Mouse (Mus musculus): ENCODE results near the gene Elmsan1. TPM values are rescaled to one million over a fixed set of nuclear protein-coding genes. Genes with fewer than 3 reads are reported as not detected.

Gene Elmsan1
- polyA plus RNA-seq, 1 experiment from 2014 or later = 9.6 TPM

GRCm38 (mm10) chr12:84170610-84171009 lies 48.1 kb downstream of the Elmsan1 start:
- H3K9ac ChIP-seq (ENCODE audit: low read length) = no peak overlapping the region
- WGBS = 93% methylated on average over 10 of the region's 10 CpGs
- H3K27me3 ChIP-seq (ENCODE audit: control insufficient read depth, insufficient read depth, low read length) = no peaks in the 10 kb centered on the region
- peaks cover 4% of the 10 kb centered on the region; the same call in 1 of the 2 replicates for H3K36me3 ChIP-seq (ENCODE audit: control insufficient read depth, insufficient read depth, low read length)
- H3K4me2 ChIP-seq (ENCODE audit: low read depth, low read length, severe bottlenecking) = no peak overlapping the region
- H3K4me1 ChIP-seq (replicated peaks; ENCODE audit: control insufficient read depth, insufficient read depth, low read length) = no peaks in the 10 kb centered on the region; the same call in 1 of the 2 replicates
- DNase-seq (ENCODE audit: low spot score) (no peak), ATAC-seq (replicated peaks; ENCODE audit: low FRiP score) (no peak)
- no peak overlapping the region for H3K4me3 ChIP-seq (ENCODE audit: low read depth, low read length)
- no peaks in the 10 kb centered on the region for H3K9me3 ChIP-seq (ENCODE audit: control insufficient read depth, low read length)
- no peak overlapping the region for H3K27ac ChIP-seq (ENCODE audit: low read depth, low read length)

GRCm38 (mm10) chr12:84165631-84166373 lies 52.9 kb downstream of the Elmsan1 start:
- no peak for DNase-seq (ENCODE audit: low spot score)
- no peak overlapping the region for H3K9ac ChIP-seq (ENCODE audit: low read length)

DNA sequence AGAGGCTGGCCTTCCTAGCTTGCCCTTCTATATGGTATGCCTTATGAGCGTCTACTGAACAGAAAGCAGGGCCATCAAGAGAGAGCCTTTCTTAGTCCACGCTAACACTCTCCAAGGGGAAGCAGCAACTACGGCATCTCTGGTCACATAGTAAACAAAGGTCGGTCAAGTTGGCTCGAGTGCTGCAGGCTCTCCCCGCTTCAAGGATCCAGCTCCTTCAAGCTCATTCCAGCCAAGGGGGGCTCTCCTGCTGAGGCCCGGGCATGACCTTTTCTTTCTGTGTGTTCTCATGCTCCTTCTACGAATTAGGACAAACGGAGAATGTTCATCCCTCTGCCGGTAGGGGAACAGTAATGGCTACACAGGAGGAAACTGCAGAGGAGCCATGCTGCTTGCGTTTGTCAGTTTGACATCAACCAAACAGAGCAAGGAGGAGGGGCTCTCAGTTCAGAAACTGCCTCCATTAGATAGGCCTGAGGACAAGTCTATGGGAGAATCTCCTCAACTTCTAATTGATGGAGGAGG lies 55.0 kb downstream of the Elmsan1 start:
- H3K36me3 ChIP-seq (ENCODE audit: control insufficient read depth, insufficient read depth, low read length) = no peaks in the 10 kb centered on the region; the same call in 1 of the 2 replicates

More at GRCm38 (mm10) chr12:84165631-84166373, 52.9 kb downstream of the Elmsan1 start:
- 73% methylated on average over 8 of the region's 8 CpGs for WGBS
- ATAC-seq (replicated peaks; ENCODE audit: low FRiP score) = no peak
- no peaks in the 10 kb centered on the region for H3K4me1 ChIP-seq (replicated peaks; ENCODE audit: control insufficient read depth, insufficient read depth, low read length)
- no peaks in the 10 kb centered on the region for H3K9me3 ChIP-seq (ENCODE audit: control insufficient read depth, low read length)
- no peaks in the 10 kb centered on the region for H3K27me3 ChIP-seq (ENCODE audit: control insufficient read depth, insufficient read depth, low read length)
- H3K36me3 ChIP-seq (ENCODE audit: control insufficient read depth, insufficient read depth, low read length) = no peaks in the 10 kb centered on the region; the same call in 1 of the 2 replicates
- no peak overlapping the region for H3K4me3 ChIP-seq (ENCODE audit: low read depth, low read length)
- H3K4me2 ChIP-seq (ENCODE audit: low read depth, low read length, severe bottlenecking) = no peak overlapping the region
- no peak overlapping the region for H3K27ac ChIP-seq (ENCODE audit: low read depth, low read length)

DNA sequence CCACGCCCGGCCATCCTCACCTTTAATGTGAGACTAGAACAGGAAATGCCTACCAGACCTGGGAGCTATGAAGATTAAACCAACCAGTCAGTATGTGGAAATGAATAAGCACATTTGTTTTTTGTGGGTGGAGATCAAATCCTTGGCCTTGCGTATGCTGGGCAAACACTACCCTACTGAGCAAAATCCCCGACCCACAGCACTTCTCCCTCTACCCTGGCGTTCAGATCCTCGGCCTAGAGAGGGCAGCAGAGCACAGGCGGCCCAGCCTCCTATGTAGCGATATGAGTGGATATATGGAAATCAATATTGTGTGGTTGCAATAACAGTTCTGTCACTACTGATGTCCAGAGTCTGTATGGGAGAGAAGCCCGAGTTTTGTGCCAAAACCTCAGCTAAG lies 55.5 kb downstream of the Elmsan1 start:
- Histone ChIP-seq H3K36me3 (ENCODE audit: control insufficient read depth, insufficient read depth, low read length) (no peaks in the 10 kb centered on the region; the same call in 1 of the 2 replicates), H3K9me3 (ENCODE audit: control insufficient read depth, low read length) (no peaks in the 10 kb centered on the region), H3K4me3 (ENCODE audit: low read depth, low read length) (no peak overlapping the region), H3K4me1 (replicated peaks; ENCODE audit: control insufficient read depth, insufficient read depth, low read length) (no peaks in the 10 kb centered on the region), H3K4me2 (ENCODE audit: low read depth, low read length, severe bottlenecking) (no peak overlapping the region), H3K9ac (ENCODE audit: low read length) (no peak overlapping the region), H3K27ac (ENCODE audit: low read depth, low read length) (no peak overlapping the region), H3K27me3 (ENCODE audit: control insufficient read depth, insufficient read depth, low read length) (no peaks in the 10 kb centered on the region)
- WGBS = 92% methylated on average over 9 of the region's 9 CpGs
- DNase-seq (ENCODE audit: low spot score) = no peak
- no peak for ATAC-seq (replicated peaks; ENCODE audit: low FRiP score)

More for the DNA sequence above, 55.0 kb downstream of the Elmsan1 start:
- no peaks in the 10 kb centered on the region for H3K9me3 ChIP-seq (ENCODE audit: control insufficient read depth, low read length)
- DNase-seq (ENCODE audit: low spot score) (no peak), ATAC-seq (replicated peaks; ENCODE audit: low FRiP score) (no peak)
- H3K27ac ChIP-seq (ENCODE audit: low read depth, low read length) = no peak overlapping the region
- 91% methylated on average over 11 of the region's 11 CpGs for WGBS
- H3K4me1 ChIP-seq (replicated peaks; ENCODE audit: control insufficient read depth, insufficient read depth, low read length) = no peaks in the 10 kb centered on the region
- H3K27me3 ChIP-seq (ENCODE audit: control insufficient read depth, insufficient read depth, low read length) = no peaks in the 10 kb centered on the region
- H3K4me2 ChIP-seq (ENCODE audit: low read depth, low read length, severe bottlenecking) = no peak overlapping the region
- no peak overlapping the region for H3K9ac ChIP-seq (ENCODE audit: low read length)
- no peak overlapping the region for H3K4me3 ChIP-seq (ENCODE audit: low read depth, low read length)

DNA sequence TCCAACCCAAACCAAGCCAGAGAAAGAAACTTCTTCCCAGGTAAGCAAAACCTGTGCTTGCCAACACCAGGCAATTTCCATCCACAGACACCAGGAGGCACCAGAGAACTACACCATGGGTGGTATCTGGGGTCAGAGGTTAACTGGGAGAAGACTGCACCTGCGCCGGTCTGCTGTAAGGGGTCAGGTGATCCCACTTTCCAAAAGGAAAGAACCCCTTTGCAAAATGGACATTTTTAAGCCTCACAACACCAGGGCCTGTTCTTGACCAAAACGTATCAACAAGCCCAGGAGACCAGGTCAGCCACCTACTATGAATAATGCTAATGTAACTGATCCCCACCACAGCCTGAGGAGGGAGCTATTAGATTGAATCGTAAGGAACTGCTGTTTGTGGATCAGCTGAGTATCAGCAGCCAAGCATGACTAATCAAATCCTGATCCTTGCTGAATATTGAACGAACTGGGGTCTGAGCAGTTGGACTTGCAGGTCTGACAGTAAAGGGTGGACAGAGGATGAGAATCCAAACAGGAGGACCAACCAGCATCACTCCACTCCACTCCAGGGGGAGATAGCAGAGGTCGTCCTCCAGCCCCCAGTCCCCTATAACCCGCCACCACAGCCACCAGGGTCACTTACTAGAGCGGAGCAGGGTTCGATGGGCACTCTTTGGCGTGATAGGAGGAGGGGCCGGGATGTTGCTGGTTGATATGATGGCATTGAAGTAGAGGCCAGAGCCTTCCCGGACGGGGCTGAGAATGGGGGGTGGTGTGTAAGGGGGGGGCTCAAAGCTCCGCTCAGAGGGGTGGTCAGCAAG lies 56.9 kb downstream of the Elmsan1 start:
- 74% methylated on average over 14 of the region's 14 CpGs for whole genome bisulfite sequencing
- no peak for DNase-seq (ENCODE audit: low spot score)
- ATAC-seq (replicated peaks; ENCODE audit: low FRiP score) = no peak

DNA sequence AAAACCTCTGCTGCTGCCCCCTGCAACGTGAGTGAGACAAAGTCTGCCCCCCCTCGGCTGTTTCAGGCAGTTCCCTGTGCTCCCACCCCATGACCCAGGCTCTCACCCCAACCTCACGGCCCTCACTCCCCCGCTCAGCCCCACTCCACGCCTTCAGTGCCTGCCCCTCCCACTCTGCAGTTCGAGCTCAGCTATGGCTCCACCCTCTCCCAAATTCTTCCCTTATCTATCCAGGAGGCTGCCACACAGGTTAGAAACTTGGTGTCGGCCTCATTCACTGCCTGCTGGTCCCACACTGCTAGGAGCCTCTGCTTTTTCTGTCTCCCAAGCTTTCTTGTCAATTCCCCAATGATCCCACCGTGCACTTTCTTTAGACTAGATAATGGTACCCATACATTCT lies 57.6 kb downstream of the Elmsan1 start:
- 73% methylated on average over 8 of the region's 8 CpGs for WGBS
- DNase-seq (ENCODE audit: low spot score) (no peak), ATAC-seq (replicated peaks; ENCODE audit: low FRiP score) (no peak)
- H3K4me3 ChIP-seq (ENCODE audit: low read depth, low read length) = no peak overlapping the region
- no peaks in the 10 kb centered on the region for H3K27me3 ChIP-seq (ENCODE audit: control insufficient read depth, insufficient read depth, low read length)
- no peak overlapping the region for H3K27ac ChIP-seq (ENCODE audit: low read depth, low read length)
- no peak overlapping the region for H3K9ac ChIP-seq (ENCODE audit: low read length)
- H3K9me3 ChIP-seq (ENCODE audit: control insufficient read depth, low read length) = no peaks in the 10 kb centered on the region
- no peaks in the 10 kb centered on the region; the same call in 1 of the 2 replicates for H3K36me3 ChIP-seq (ENCODE audit: control insufficient read depth, insufficient read depth, low read length)
- H3K4me2 ChIP-seq (ENCODE audit: low read depth, low read length, severe bottlenecking) = no peak overlapping the region
- no peaks in the 10 kb centered on the region for H3K4me1 ChIP-seq (replicated peaks; ENCODE audit: control insufficient read depth, insufficient read depth, low read length)

More for the DNA sequence above, 56.9 kb downstream of the Elmsan1 start:
- Histone ChIP-seq H3K4me2 (ENCODE audit: low read depth, low read length, severe bottlenecking) (no peak overlapping the region), H3K9ac (ENCODE audit: low read length) (no peak overlapping the region), H3K27me3 (ENCODE audit: control insufficient read depth, insufficient read depth, low read length) (no peaks in the 10 kb centered on the region), H3K9me3 (ENCODE audit: control insufficient read depth, low read length) (no peaks in the 10 kb centered on the region), H3K4me3 (ENCODE audit: low read depth, low read length) (no peak overlapping the region), H3K27ac (ENCODE audit: low read depth, low read length) (no peak overlapping the region), H3K4me1 (replicated peaks; ENCODE audit: control insufficient read depth, insufficient read depth, low read length) (no peaks in the 10 kb centered on the region), H3K36me3 (ENCODE audit: control insufficient read depth, insufficient read depth, low read length) (no peaks in the 10 kb centered on the region; the same call in 1 of the 2 replicates)

DNA sequence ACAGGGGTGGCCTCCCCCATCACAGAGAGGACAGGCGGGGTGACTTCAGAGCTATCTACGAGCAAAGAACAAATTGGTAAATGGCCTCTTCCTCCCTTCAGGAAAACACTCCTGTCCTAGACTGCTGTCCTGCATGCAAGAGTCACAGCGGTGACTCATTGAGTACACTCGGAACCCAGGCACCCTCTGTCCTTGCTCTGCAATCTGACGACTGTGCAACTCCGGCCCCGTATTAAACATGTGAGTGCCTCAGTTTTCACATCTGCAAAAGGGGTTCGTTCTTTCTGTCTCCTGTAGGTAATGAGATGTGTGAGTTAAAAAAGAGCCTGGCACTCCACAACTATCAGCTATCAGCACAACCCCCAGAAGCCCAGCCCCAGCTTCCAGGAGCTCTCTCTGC lies 58.2 kb downstream of the Elmsan1 start:
- H3K27me3 ChIP-seq (ENCODE audit: control insufficient read depth, insufficient read depth, low read length) = no peaks in the 10 kb centered on the region
- ATAC-seq (replicated peaks; ENCODE audit: low FRiP score) (no peak), DNase-seq (ENCODE audit: low spot score) (no peak)
- no peak overlapping the region for H3K4me2 ChIP-seq (ENCODE audit: low read depth, low read length, severe bottlenecking)
- H3K27ac ChIP-seq (ENCODE audit: low read depth, low read length) = no peak overlapping the region
- no peaks in the 10 kb centered on the region for H3K9me3 ChIP-seq (ENCODE audit: control insufficient read depth, low read length)
- no peak overlapping the region for H3K9ac ChIP-seq (ENCODE audit: low read length)
- no peaks in the 10 kb centered on the region for H3K4me1 ChIP-seq (replicated peaks; ENCODE audit: control insufficient read depth, insufficient read depth, low read length)
- H3K36me3 ChIP-seq (ENCODE audit: control insufficient read depth, insufficient read depth, low read length) = no peaks in the 10 kb centered on the region; the same call in 1 of the 2 replicates
- WGBS = 94% methylated on average over 8 of the region's 8 CpGs
- H3K4me3 ChIP-seq (ENCODE audit: low read depth, low read length) = no peak overlapping the region

- ATAC-seq (replicated peaks; ENCODE audit: low FRiP score) = no peak
- Histone ChIP-seq H3K27ac (ENCODE audit: low read depth, low read length) (no peak overlapping the region), H3K4me2 (ENCODE audit: low read depth, low read length, severe bottlenecking) (no peak overlapping the region), H3K4me3 (ENCODE audit: low read depth, low read length) (no peak overlapping the region), H3K36me3 (ENCODE audit: control insufficient read depth, insufficient read depth, low read length) (no peaks in the 10 kb centered on the region; the same call in 1 of the 2 replicates), H3K9ac (ENCODE audit: low read length) (no peak overlapping the region), H3K4me1 (replicated peaks; ENCODE audit: control insufficient read depth, insufficient read depth, low read length) (no peaks in the 10 kb centered on the region), H3K9me3 (ENCODE audit: control insufficient read depth, low read length) (no peaks in the 10 kb centered on the region), H3K27me3 (ENCODE audit: control insufficient read depth, insufficient read depth, low read length) (no peaks in the 10 kb centered on the region)
- 92% methylated on average over 14 of the region's 14 CpGs for whole genome bisulfite sequencing
- no peak for DNase-seq (ENCODE audit: low spot score)
These were observed 60.5 kb downstream of the Elmsan1 start for GRCm38 (mm10) chr12:84158156-84158555.
